Mouse (Mus musculus): ENCODE data around the gene Cd47. TPM values are rescaled to one million over a fixed set of nuclear protein-coding genes. Genes with fewer than 3 reads are reported as not detected.

Cd47 gene
- total and polyA plus RNA-seq, 2 experiments from 2014 or later = 32.9 to 77.8 TPM

- 92% methylated on average over 1 of the region's 1 CpGs for WGBS
- ATAC-seq (ENCODE audit: insufficient read depth, low read depth) (no peak), DNase-seq (ENCODE audit: low spot score) (no peak)
- Histone ChIP-seq H3K36me3 (replicated peaks; ENCODE audit: control insufficient read depth, insufficient read depth, low read length) (peaks cover 13% of the 10 kb centered on the region), H3K27ac (ENCODE audit: low read depth) (no peak overlapping the region), H3K4me3 (ENCODE audit: low read depth, low read length) (no peak overlapping the region), H3K4me2 (ENCODE audit: low read depth, low read length) (no peak overlapping the region), H3K27me3 (ENCODE audit: control insufficient read depth, insufficient read depth, low read length) (no peaks in the 10 kb centered on the region), H3K4me1 (ENCODE audit: control insufficient read depth, insufficient read depth) (no peaks in the 10 kb centered on the region), H3K9ac (replicated peaks; ENCODE audit: low read depth, low read length) (no peak overlapping the region), H3K9me3 (replicated peaks; ENCODE audit: control insufficient read depth, low read length) (no peaks in the 10 kb centered on the region)
- TF ChIP-seq CTCF (IDR thresholded peaks at IDR 0.05; ENCODE audit: low read depth) (no peak), EP300 (IDR thresholded peaks at IDR 0.05; ENCODE audit: low read depth) (no peak)
These were observed 67.9 kb downstream of the Cd47 start for GRCm38 (mm10) chr16:49868278-49868677.

- no peak for DNase-seq (ENCODE audit: low spot score)
- no peak overlapping the region for H3K9ac ChIP-seq (replicated peaks; ENCODE audit: low read depth, low read length)
- no peak overlapping the region for H3K4me2 ChIP-seq (ENCODE audit: low read depth, low read length)
- no peak overlapping the region for H3K4me3 ChIP-seq (ENCODE audit: low read depth, low read length)
- H3K27ac ChIP-seq (ENCODE audit: low read depth) = no peak overlapping the region
- no peak for ATAC-seq (ENCODE audit: insufficient read depth, low read depth)
- 0 out of 2 replicates have a peak, but pooled peaks cover 5% of the 10 kb centered on the region for H3K4me1 ChIP-seq (ENCODE audit: control insufficient read depth, insufficient read depth)
- 39% methylated on average over 2 of the region's 2 CpGs for WGBS
- TF ChIP-seq CTCF (IDR thresholded peaks at IDR 0.05; ENCODE audit: low read depth) (no peak), EP300 (IDR thresholded peaks at IDR 0.05; ENCODE audit: low read depth) (no peak)
- no peaks in the 10 kb centered on the region for H3K27me3 ChIP-seq (ENCODE audit: control insufficient read depth, insufficient read depth, low read length)
- H3K9me3 ChIP-seq (replicated peaks; ENCODE audit: control insufficient read depth, low read length) = no peaks in the 10 kb centered on the region
- peaks cover 2% of the 10 kb centered on the region for H3K36me3 ChIP-seq (replicated peaks; ENCODE audit: control insufficient read depth, insufficient read depth, low read length)
These were observed 73.6 kb downstream of the Cd47 start for GRCm38 (mm10) chr16:49873918-49874317.

GRCm38 (mm10) chr16:49874546-49874945, 74.2 kb downstream of the Cd47 start:
- H3K9me3 ChIP-seq (replicated peaks; ENCODE audit: control insufficient read depth, low read length) = no peaks in the 10 kb centered on the region
- no peak overlapping the region for H3K27ac ChIP-seq (ENCODE audit: low read depth)
- 42% methylated on average over 1 of the region's 1 CpGs for WGBS
- DNase-seq (ENCODE audit: low spot score) (no peak), ATAC-seq (ENCODE audit: insufficient read depth, low read depth) (no peak)
- 0 out of 2 replicates have a peak, but pooled peaks cover 5% of the 10 kb centered on the region for H3K4me1 ChIP-seq (ENCODE audit: control insufficient read depth, insufficient read depth)
- H3K4me3 ChIP-seq (ENCODE audit: low read depth, low read length) = no peak overlapping the region
- no peak for TF ChIP-seq CTCF (IDR thresholded peaks at IDR 0.05; ENCODE audit: low read depth)
- TF ChIP-seq EP300 (IDR thresholded peaks at IDR 0.05; ENCODE audit: low read depth) = no peak
- no peak overlapping the region for H3K9ac ChIP-seq (replicated peaks; ENCODE audit: low read depth, low read length)
- H3K27me3 ChIP-seq (ENCODE audit: control insufficient read depth, insufficient read depth, low read length) = no peaks in the 10 kb centered on the region
- no peaks in the 10 kb centered on the region for H3K36me3 ChIP-seq (replicated peaks; ENCODE audit: control insufficient read depth, insufficient read depth, low read length)
- no peak overlapping the region for H3K4me2 ChIP-seq (ENCODE audit: low read depth, low read length)

DNA sequence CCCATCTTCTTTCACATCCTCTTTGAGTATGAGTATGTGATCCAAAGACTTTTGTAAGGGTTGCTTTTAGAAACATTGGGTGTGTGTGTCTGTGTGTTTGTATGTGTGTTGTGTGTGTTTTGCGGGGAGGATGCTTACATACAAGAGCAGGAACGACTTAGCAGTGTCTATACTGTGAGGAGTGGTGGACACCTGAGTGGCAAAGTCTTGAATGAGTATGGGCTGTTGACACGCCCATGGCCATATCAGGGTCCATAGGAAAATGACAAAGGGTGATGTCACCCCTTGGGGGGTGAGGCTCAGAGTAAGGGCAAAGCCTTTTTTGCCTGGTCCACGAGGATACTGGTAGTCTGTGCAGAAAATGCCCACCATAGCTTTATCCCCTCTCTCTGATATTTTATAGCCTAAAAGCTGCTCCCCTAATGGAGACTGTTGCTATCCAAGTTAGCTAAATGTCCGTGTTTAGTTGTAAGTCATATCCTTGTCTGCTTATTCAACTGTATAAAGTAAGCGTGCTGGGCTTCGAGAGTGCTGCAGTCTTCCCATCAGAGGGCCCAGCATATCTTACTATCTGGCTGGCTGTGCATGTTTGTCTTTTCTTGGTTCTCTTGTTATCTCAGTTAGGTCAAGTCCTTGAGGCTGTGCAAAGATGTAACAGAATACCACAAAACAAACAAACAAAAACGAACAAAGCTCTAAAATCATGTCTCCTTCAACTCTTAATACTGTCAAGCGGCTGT, 76.1 kb downstream of the Cd47 start:
- H3K9ac ChIP-seq (replicated peaks; ENCODE audit: low read depth, low read length) = no peak overlapping the region
- H3K4me3 ChIP-seq (ENCODE audit: low read depth, low read length) = no peak overlapping the region
- 0 out of 2 replicates have a peak, but pooled peaks cover 5% of the 10 kb centered on the region for H3K4me1 ChIP-seq (ENCODE audit: control insufficient read depth, insufficient read depth)
- 77% methylated on average over 9 of the region's 9 CpGs for WGBS
- H3K9me3 ChIP-seq (replicated peaks; ENCODE audit: control insufficient read depth, low read length) = no peaks in the 10 kb centered on the region
- no peak overlapping the region for H3K27ac ChIP-seq (ENCODE audit: low read depth)
- no peak overlapping the region for H3K4me2 ChIP-seq (ENCODE audit: low read depth, low read length)
- TF ChIP-seq CTCF (IDR thresholded peaks at IDR 0.05; ENCODE audit: low read depth) (no peak), EP300 (IDR thresholded peaks at IDR 0.05; ENCODE audit: low read depth) (no peak)
- ATAC-seq (ENCODE audit: insufficient read depth, low read depth) (no peak), DNase-seq (ENCODE audit: low spot score) (no peak)
- no peaks in the 10 kb centered on the region for H3K27me3 ChIP-seq (ENCODE audit: control insufficient read depth, insufficient read depth, low read length)
- H3K36me3 ChIP-seq (replicated peaks; ENCODE audit: control insufficient read depth, insufficient read depth, low read length) = no peaks in the 10 kb centered on the region

GRCm38 (mm10) chr16:49877243-49877642, 76.9 kb downstream of the Cd47 start:
- no peak overlapping the region for H3K4me2 ChIP-seq (ENCODE audit: low read depth, low read length)
- DNase-seq (ENCODE audit: low spot score) = no peak
- 86% methylated on average over 9 of the region's 9 CpGs for WGBS
- no peak for TF ChIP-seq CTCF (IDR thresholded peaks at IDR 0.05; ENCODE audit: low read depth)
- TF ChIP-seq EP300 (IDR thresholded peaks at IDR 0.05; ENCODE audit: low read depth) = no peak
- no peak overlapping the region for H3K27ac ChIP-seq (ENCODE audit: low read depth)
- H3K36me3 ChIP-seq (replicated peaks; ENCODE audit: control insufficient read depth, insufficient read depth, low read length) = no peaks in the 10 kb centered on the region
- H3K4me1 ChIP-seq (ENCODE audit: control insufficient read depth, insufficient read depth) = 0 out of 2 replicates have a peak, but pooled peaks cover 5% of the 10 kb centered on the region
- H3K9me3 ChIP-seq (replicated peaks; ENCODE audit: control insufficient read depth, low read length) = no peaks in the 10 kb centered on the region
- no peak overlapping the region for H3K9ac ChIP-seq (replicated peaks; ENCODE audit: low read depth, low read length)
- no peaks in the 10 kb centered on the region for H3K27me3 ChIP-seq (ENCODE audit: control insufficient read depth, insufficient read depth, low read length)
- no peak for ATAC-seq (ENCODE audit: insufficient read depth, low read depth)
- no peak overlapping the region for H3K4me3 ChIP-seq (ENCODE audit: low read depth, low read length)

DNA sequence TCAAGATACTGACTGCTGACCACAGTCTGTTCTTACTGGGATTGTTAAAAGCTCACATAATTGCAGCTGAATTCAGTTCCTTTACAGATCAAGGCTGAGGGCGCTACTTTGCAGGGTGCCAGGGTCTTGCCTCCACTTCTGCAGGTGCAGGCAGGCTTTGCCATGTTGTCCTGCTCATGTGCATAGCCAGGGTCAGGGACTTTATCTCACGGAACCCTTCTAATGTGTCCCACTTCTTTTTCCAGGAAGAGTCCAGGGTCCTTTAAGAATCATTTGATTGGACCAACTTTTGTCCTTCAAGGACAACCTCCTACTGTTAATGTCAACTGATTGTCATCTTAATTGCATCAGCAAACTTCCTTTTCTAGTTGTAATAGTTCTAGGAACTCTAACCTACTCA, 77.7 kb downstream of the Cd47 start:
- no peaks in the 10 kb centered on the region for H3K36me3 ChIP-seq (replicated peaks; ENCODE audit: control insufficient read depth, insufficient read depth, low read length)
- no peak overlapping the region for H3K4me2 ChIP-seq (ENCODE audit: low read depth, low read length)
- 85% methylated on average over 2 of the region's 2 CpGs for WGBS
- DNase-seq (ENCODE audit: low spot score) (no peak), ATAC-seq (ENCODE audit: insufficient read depth, low read depth) (no peak)
- H3K27me3 ChIP-seq (ENCODE audit: control insufficient read depth, insufficient read depth, low read length) = no peaks in the 10 kb centered on the region
- H3K4me1 ChIP-seq (ENCODE audit: control insufficient read depth, insufficient read depth) = 0 out of 2 replicates have a peak, but pooled peaks cover 5% of the 10 kb centered on the region
- H3K27ac ChIP-seq (ENCODE audit: low read depth) = no peak overlapping the region
- TF ChIP-seq EP300 (IDR thresholded peaks at IDR 0.05; ENCODE audit: low read depth) (no peak), CTCF (IDR thresholded peaks at IDR 0.05; ENCODE audit: low read depth) (no peak)
- no peak overlapping the region for H3K4me3 ChIP-seq (ENCODE audit: low read depth, low read length)
- H3K9ac ChIP-seq (replicated peaks; ENCODE audit: low read depth, low read length) = no peak overlapping the region
- no peaks in the 10 kb centered on the region for H3K9me3 ChIP-seq (replicated peaks; ENCODE audit: control insufficient read depth, low read length)

All from heart, postnatal 0 days (tissue).